Mouse (Mus musculus): ENCODE data around the gene Csrp3.

The Csrp3 gene

GRCm38 (mm10) chr7:48829177-48829910, 18.5 kb downstream of the Csrp3 start:
- no peak for DNase-seq (ENCODE audit: low spot score in 2 of 2)

GRCm38 (mm10) chr7:48825170-48825569, 22.7 kb downstream of the Csrp3 start:
- no peak for DNase-seq (ENCODE audit: low spot score in 2 of 2)

GRCm38 (mm10) chr7:48824671-48825070, 23.2 kb downstream of the Csrp3 start:
- DNase-seq (ENCODE audit: low spot score in 2 of 2): no peak

- no peak for DNase-seq (ENCODE audit: low spot score in 2 of 2)
Measured at GRCm38 (mm10) chr7:48823621-48824020, 24.2 kb downstream of the Csrp3 start.

- no peak for DNase-seq (ENCODE audit: low spot score in 2 of 2)
Measured at GRCm38 (mm10) chr7:48821654-48822053, 26.2 kb downstream of the Csrp3 start.

GRCm38 (mm10) chr7:48813594-48813993, 34.2 kb downstream of the Csrp3 start:
- DNase-seq (ENCODE audit: low spot score in 2 of 2): no peak

GRCm38 (mm10) chr7:48812358-48812757, 35.5 kb downstream of the Csrp3 start:
- DNase-seq (ENCODE audit: low spot score in 2 of 2): no peak

GRCm38 (mm10) chr7:48810652-48811051, 37.2 kb downstream of the Csrp3 start:
- DNase-seq (ENCODE audit: low spot score in 2 of 2): no peak

- no peak for DNase-seq (ENCODE audit: low spot score in 2 of 2)
Measured at GRCm38 (mm10) chr7:48806587-48806986, 41.2 kb downstream of the Csrp3 start.

- no peak for DNase-seq (ENCODE audit: low spot score in 2 of 2)
Measured at GRCm38 (mm10) chr7:48803381-48803780, 44.5 kb downstream of the Csrp3 start.

- DNase-seq (ENCODE audit: low spot score in 2 of 2): no peak
Measured at GRCm38 (mm10) chr7:48795130-48795529, 52.7 kb downstream of the Csrp3 start.

- no peak for DNase-seq (ENCODE audit: low spot score in 2 of 2)
Measured at GRCm38 (mm10) chr7:48791412-48791811, 56.4 kb downstream of the Csrp3 start.

- no peak for DNase-seq (ENCODE audit: low spot score in 2 of 2)
Measured at GRCm38 (mm10) chr7:48790117-48790516, 57.7 kb downstream of the Csrp3 start.

GRCm38 (mm10) chr7:48788851-48789572, 58.8 kb downstream of the Csrp3 start, which contains the start of gene Zdhhc13:
Gene Zdhhc13 (plus strand): TSS chr7:48789003.
- peak; percentile 96 to 97 for DNase-seq (ENCODE audit: low spot score in 2 of 2)

GRCm38 (mm10) chr7:48788348-48788747, 59.5 kb downstream of the Csrp3 start:
- DNase-seq (ENCODE audit: low spot score in 2 of 2): peak in 1 of 2 experiments; percentile 43

- no peak for DNase-seq (ENCODE audit: low spot score in 2 of 2)
Measured at GRCm38 (mm10) chr7:48784773-48785523, 62.9 kb downstream of the Csrp3 start.

- DNase-seq (ENCODE audit: low spot score in 2 of 2): no peak
Measured at GRCm38 (mm10) chr7:48782432-48782831, 65.4 kb downstream of the Csrp3 start.

Data from right cerebral cortex, postnatal 10 days (tissue).